Mouse (Mus musculus): ENCODE measurements around the gene Ap1m2. TPM values are rescaled to one million over a fixed set of nuclear protein-coding genes. Genes with fewer than 3 reads are reported as not detected.
"Not testable (repeated sequence)": the region's sequence is repeated elsewhere in the genome, so short reads cannot be mapped to it uniquely, and the experiment has no call there.

The Ap1m2 gene
- total RNA-seq, 4 experiments from 2014 or later = 0.23 TPM; not detected in 3

- DNase-seq = peak; percentile 20
Observed at GRCm38 (mm10) chr9:21324269-21324668, 12.1 kb upstream of the Ap1m2 start.

GRCm38 (mm10) chr9:21322917-21323297 lies 10.8 kb upstream of the Ap1m2 start:
- not testable (repeated sequence) for DNase-seq

GRCm38 (mm10) chr9:21322211-21322916 lies 10.2 kb upstream of the Ap1m2 start:
- DNase-seq = no peak

GRCm38 (mm10) chr9:21321513-21321835 lies 9.3 kb upstream of the Ap1m2 start:
- no peak for DNase-seq

- DNase-seq = peak; percentile 78
Observed at GRCm38 (mm10) chr9:21320619-21321512, 8.7 kb upstream of the Ap1m2 start, which contains the start of gene Slc44a2. Slc44a2 (plus strand) TSS chr9:21320698.

GRCm38 (mm10) chr9:21320280-21320618 lies 8.1 kb upstream of the Ap1m2 start:
- no peak for DNase-seq

GRCm38 (mm10) chr9:21319503-21319902 lies 7.4 kb upstream of the Ap1m2 start:
- DNase-seq = no peak

GRCm38 (mm10) chr9:21318792-21319191 lies 6.7 kb upstream of the Ap1m2 start:
- no peak for DNase-seq

- DNase-seq = no peak
Observed at GRCm38 (mm10) chr9:21316696-21317095, 4.6 kb upstream of the Ap1m2 start.

GRCm38 (mm10) chr9:21315421-21315820 lies 3.3 kb upstream of the Ap1m2 start:
- DNase-seq = no peak

- DNase-seq = no peak
Observed at GRCm38 (mm10) chr9:21314367-21315140, 2.4 kb upstream of the Ap1m2 start.

GRCm38 (mm10) chr9:21313394-21313793 lies 1.3 kb upstream of the Ap1m2 start:
- DNase-seq = peak; percentile 73

- no peak for DNase-seq
Observed at GRCm38 (mm10) chr9:21311695-21312094, 442 bp downstream of the Ap1m2 start.

GRCm38 (mm10) chr9:21309150-21309741 lies 2.9 kb downstream of the Ap1m2 start:
- no peak for DNase-seq

- DNase-seq = no peak
Observed at GRCm38 (mm10) chr9:21305065-21305464, 7.1 kb downstream of the Ap1m2 start.

- DNase-seq = no peak
Observed at GRCm38 (mm10) chr9:21299014-21299413, 13.1 kb downstream of the Ap1m2 start.

GRCm38 (mm10) chr9:21292271-21292670 lies 19.9 kb downstream of the Ap1m2 start:
- DNase-seq = no peak

GRCm38 (mm10) chr9:21291868-21292267 lies 20.3 kb downstream of the Ap1m2 start:
- DNase-seq = not testable (repeated sequence)

GRCm38 (mm10) chr9:21291022-21291787 lies 20.9 kb downstream of the Ap1m2 start, which contains the start of gene Cdkn2d:
Cdkn2d (minus strand) TSS chr9:21291407.
- peak; percentile 100 for DNase-seq

- no peak for DNase-seq
Observed at GRCm38 (mm10) chr9:21290589-21290988, 21.5 kb downstream of the Ap1m2 start.

GRCm38 (mm10) chr9:21289337-21289671 lies 22.8 kb downstream of the Ap1m2 start:
- DNase-seq = no peak

Data from adrenal gland, adult 8-10 months (tissue).